Mouse (Mus musculus) embryo, embryonic 10.5 days (tissue): ENCODE results near the gene Lemd2.
"Not testable (repeated sequence)": the region's sequence is repeated elsewhere in the genome, so short reads cannot be mapped to it uniquely, and the experiment has no call there.

Experiments used
- DNase-seq: peaks from one replicate; pipeline ENCODE4 v3.0.0-alpha.2; 2015; ENCODE audit warnings: low spot score

Gene Lemd2

GRCm38 (mm10) chr17:27204075-27204909, at the start of gene Lemd2:
TSS of gene Lemd2 (minus strand) at chr17:27204469.
- peak; percentile 97 for DNase-seq

DNA sequence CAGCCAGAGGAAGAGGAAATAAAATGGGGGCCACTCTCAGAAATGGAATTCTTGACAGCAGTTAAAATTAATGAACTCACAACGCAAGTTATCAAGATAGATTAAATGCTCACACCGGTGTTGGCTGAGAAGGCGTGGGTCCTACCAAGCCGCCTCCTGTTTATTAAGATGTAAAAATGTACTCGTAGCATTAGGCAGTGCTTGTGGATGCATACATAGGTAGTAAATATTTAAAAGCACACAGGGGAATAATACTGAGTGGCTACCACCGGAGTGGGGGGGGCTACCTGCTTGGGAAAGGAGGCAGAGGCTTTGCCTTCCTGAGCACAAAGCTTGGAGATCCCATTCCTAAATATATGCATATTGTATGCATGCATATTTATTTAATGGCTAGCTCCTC, 46.9 kb upstream of the Lemd2 start:
- no peak for DNase-seq

DNA sequence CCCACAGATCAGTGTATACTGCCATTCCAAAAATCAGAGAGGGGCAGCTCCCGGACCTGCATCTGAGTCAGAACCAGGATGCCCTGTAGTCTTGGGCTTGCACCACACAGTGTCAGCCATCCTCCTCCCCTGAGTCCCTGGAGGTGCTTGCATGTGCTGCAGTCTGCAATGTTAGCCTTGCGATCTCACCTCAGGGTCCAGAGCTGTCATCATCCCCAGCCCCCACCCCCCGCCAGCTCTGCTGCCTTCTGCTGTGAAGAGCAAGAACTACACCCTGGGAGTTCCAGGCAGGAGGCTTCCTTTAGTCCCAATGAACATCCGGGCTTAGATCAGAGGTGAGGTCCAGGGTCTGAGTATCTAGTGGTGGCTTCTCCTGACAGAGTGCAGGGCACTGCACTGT, 46.2 kb upstream of the Lemd2 start:
- DNase-seq = no peak

DNA sequence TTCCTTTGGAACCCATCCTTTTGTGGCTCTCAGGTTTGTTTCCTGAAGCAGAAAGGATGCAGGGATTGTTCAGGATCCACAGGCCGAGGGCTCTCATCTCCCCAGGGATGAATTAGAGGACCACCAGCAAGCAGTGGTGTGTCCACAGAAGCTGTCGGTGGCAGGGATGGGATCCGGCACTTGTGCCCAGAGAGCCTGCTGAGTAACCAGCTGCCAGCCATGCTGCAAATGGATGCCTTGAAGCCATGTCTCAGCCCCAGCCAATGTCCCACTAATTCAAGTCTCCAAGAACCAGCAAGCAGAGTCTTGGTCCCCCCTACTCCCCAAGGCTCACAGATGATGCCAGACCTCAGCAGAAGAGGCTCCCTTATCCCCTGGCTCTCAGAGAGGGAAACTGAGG, 44.8 kb upstream of the Lemd2 start:
- no peak for DNase-seq

GRCm38 (mm10) chr17:27247680-27248386, 43.6 kb upstream of the Lemd2 start:
- no peak for DNase-seq

DNA sequence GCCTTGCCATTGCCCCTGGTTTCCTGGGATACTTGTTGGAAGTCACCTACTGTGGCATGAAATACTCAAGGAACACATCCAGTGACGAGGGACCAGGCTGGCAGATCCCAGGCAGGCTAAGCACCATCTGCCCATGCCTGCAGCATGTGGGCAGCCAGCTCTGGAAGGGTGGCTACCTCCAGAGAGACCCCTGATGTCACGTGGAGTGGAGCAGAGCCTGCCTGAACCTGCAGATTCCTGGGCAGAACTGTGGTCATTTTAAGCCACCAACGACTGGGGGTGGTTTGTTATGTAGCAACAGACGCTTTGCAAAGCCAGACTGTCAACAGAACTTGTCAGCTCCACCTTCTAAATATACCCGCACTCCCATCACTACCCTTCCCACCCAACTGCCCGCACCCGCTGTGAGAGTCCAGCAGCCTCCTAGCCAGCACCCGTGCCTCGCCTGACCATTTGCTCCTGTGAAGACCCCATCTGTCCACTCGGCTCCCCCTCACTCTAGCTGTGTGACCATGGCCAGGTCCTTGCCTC, 41.6 kb upstream of the Lemd2 start:
- no peak for DNase-seq

- no peak for DNase-seq
Measured at GRCm38 (mm10) chr17:27244912-27245311, 40.6 kb upstream of the Lemd2 start.

DNA sequence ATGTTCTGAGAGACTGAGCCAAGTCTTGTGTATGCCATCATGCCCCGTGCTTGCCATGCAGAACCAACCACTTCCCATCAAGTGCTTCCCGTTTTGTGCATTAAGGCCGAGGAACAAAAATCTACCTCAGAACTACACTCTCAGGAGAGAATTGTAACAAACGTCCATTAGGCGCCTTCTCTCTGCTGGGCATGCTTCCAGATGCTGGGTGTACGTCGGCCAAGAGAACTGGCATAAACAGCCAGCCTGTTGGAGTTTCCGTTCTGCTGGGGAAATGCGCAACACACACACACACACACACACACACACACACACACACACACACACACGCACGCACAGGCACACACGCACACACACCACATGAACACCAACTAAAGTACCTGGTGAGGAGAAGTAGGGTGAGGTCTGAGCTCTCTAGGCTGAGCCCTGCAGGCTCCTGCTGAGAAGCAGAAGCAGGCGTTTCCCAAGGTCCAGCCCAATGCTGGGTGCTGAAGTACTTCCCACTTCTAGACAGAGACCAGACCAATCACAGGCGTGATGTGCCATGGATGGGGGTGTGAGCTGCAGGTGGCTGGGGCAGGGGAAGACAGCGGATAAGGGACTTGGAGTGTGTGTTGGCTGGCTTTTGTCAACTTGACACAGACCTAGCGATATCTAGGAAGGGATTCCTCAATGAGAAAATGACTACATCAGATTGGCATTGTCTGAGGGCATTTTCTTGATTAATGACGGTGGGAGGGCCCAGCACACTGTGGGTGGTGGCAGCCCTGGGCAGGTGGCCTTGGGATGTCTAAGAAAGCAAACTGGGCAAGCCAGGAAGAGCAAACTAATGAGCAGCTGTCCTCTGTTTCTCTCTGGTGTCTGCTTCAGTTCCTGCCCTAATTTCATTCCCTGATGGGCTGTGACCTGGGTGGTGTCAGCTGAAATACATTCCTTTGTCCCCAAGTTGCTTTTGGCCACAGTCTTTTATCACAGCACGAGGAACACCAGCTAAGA, 38.2 kb upstream of the Lemd2 start:
- no peak for DNase-seq

- DNase-seq = no peak
Measured at GRCm38 (mm10) chr17:27240556-27241457, 36.5 kb upstream of the Lemd2 start.

DNA sequence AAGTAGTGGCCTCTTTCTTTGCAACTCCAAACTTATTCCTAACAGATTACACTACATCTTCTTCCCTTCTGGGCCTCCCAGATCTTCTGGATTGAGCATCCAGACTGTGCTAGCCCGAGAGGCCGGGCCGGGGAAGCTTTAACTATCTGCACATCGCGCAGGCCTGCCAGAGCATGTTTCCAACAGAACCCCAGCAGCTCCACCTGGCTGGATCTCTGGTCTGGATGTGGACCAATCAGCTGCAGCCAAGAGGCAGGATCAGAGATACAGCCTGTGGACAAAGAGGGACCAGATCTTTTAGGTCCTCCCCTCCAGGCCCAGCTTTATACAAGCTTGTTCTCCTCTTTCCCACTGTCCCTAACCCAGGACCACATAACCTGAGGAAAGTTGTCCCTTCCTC, 35.7 kb upstream of the Lemd2 start:
- no peak for DNase-seq

- no peak for DNase-seq
Measured at GRCm38 (mm10) chr17:27238637-27239036, 34.4 kb upstream of the Lemd2 start.

GRCm38 (mm10) chr17:27237731-27238130, 33.5 kb upstream of the Lemd2 start:
- DNase-seq = no peak

- DNase-seq = no peak
Measured at GRCm38 (mm10) chr17:27233298-27233697, 29.0 kb upstream of the Lemd2 start.

DNA sequence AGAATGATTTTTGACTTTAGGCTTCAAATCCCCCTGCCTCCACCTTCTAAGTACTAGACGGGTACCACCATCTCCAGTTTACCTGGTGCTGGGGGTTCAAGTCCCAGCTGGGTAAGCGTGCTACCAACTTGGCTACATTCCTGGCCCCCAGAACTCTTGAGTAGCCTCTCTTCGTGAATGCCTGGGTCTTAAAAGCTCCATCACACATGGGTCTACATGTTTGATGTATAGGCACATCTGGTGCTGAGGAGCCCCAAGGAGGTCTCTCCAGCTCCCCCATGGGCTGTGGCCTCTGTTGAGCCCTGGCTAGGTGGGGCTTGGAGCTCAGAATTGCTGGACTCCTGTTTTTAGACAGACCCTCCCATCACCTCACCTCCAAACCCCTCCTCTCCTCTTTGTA, 27.9 kb upstream of the Lemd2 start:
- no peak for DNase-seq

DNA sequence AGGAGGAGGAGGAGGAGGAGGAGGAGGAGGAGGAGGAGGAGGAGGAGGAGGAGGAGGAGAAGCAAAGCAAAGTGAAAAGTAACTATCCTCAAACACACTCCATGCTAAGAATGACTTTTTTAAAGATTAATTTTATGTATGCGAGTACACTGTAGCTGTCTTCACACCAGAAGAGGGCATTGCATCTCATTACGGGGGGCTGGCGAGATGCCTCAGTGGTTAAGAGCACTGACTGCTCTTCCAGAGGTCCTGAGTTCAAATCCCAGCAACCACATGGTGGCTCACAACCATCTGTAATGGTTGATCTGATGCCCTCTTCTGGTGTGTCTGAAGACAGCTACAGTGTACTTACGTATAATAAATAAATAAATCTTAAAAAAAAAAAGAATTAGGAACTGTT, 27.3 kb upstream of the Lemd2 start:
- not testable (repeated sequence) for DNase-seq

DNA sequence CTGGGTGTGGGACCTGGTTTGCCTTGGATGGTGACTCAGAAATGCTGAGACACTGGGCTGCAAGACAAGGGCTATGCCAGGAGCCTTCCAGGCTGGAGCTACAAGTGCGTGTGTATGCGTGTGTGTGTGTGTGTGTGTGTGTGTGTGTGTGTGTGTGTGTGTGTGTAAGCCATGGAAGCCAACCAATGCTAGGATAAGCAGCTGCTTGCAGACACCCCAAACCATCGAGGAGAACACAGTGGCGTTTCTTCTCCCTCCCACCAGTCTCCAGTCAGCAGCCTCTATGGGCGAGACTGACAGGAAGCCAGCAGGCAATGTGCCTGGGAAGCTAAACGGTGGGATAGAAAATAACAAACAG, 26.9 kb upstream of the Lemd2 start:
- no peak for DNase-seq

GRCm38 (mm10) chr17:27230455-27231145, 26.3 kb upstream of the Lemd2 start:
- no peak for DNase-seq

- DNase-seq = no peak
Measured at GRCm38 (mm10) chr17:27229710-27230454, 25.6 kb upstream of the Lemd2 start.

DNA sequence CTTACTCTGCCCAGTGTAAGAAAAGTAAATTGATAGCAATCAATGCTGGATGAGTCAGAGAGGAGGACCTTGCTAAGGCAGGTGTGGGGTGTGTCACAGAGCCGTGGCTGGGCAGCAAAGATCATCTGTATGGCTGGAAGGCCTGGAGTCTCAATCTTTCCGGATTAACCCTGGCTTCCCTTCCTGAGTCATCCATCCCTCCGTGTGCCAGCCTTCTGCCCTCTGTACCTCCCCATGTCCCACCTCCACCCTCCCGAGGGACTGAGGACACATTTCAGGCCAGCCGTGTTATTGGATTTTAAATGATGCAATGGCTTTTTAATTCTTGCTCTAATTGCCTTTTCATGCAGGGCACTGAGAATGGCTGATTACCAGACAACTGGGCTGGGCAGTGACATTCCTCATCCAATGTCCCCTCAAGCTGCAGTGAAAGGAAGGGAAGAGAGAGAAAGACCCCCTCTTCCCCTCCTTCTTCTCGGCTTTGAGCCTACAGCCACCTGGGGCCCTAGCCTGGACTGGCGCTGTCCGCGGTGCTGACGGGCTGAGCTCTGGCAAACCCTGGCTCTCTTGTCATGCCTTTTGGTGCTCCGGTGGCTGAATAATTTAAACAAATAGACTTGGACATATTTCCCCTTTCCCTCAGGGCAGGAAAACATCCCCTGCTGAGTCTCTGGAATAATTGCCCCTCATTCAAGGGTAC, 24.1 kb upstream of the Lemd2 start:
- peak; percentile 83 for DNase-seq
